Mouse (Mus musculus): ENCODE data around the gene Fbxl2. TPM values are rescaled to one million over a fixed set of nuclear protein-coding genes. Genes with fewer than 3 reads are reported as not detected.
A peak's percentile ranks its signal among the peaks of the same experiment; 100 is the strongest.

Gene Fbxl2
- total RNA-seq, 1 experiment from 2014 or later: 0.78 TPM

DNA sequence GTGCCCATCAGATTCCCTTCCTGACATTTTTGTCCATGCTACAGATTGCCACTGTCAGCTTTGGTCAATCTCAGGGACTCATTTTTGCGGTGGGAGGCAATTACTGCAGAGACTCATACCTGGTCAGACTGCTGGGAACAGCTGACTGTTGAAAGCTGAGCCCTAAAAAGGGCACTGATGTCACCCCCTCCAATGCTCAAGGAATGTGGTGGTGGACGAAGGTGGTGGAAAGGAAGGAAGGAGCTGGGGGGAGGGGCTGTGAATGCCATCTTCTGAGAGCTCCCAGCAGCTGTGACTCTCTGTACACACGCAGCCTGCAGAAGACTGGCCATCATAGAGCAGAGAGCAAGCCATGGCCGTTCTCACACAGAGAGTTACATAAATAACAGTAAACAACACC is 23.9 kb downstream of the Fbxl2 start:
- ATAC-seq (replicated peaks; ENCODE audit: low read depth, poor library complexity, severe bottlenecking): no peak

DNA sequence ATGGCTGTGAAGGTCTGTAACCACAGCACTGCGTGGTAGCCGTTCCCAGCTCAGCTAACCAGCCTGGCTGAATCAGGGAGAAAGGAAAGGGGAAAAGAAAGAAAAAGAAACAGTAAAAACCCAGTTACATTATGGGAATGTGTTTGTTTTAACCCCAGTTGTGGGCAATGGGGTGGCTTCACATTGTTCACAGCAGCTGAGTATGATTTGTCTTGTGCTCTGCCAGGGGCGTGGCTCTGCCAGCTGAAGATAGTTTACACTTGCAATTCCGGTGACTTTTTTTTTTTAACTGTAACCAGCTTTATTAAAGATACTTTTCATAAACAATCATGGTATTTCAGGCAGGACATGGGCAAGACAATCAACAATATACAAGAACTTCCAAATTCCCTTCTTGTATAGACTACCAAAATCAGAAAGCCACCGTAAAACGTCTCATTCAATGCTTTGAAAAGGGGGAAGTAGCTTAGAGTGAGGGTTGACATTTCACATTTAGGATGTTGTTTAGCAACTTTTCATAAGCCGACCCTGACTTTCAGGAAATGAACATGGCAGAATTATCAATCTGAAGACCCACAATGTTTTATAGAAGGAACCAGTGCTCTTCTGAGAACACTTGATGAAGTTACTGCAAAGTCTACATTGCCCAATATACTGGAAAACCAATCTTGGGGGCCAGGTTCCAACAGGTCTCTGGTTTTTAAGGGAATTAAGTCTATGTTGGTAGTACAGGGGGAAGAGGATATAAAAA is 26.8 kb downstream of the Fbxl2 start:
- ATAC-seq (replicated peaks; ENCODE audit: low read depth, poor library complexity, severe bottlenecking): 0 out of 2 replicates have a peak, but pooled peaks have one; percentile 4

DNA sequence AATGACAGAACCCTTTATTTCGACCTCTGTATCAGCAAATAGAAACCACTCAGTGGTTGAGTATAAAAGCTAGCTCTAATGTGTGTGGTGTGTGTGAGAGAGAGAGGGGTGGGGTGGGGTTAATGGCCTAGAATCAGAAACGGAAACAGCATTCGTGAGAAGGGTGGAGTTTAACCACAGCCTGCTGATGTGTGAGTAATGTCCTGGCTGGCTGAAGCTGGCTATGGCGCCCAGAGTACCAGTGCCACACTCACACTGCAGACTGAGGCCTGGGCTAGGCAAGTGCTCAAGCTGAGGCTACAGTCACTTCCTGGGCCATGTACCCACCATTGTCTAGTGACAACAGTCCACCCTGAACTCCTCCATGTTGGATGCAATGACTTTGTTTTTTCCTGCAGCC is 29.6 kb downstream of the Fbxl2 start:
- ATAC-seq (replicated peaks; ENCODE audit: low read depth, poor library complexity, severe bottlenecking): peak; percentile 91

GRCm38 (mm10) chr9:114015724-114016123 is 30.3 kb downstream of the Fbxl2 start:
- ATAC-seq (replicated peaks; ENCODE audit: low read depth, poor library complexity, severe bottlenecking): no peak

DNA sequence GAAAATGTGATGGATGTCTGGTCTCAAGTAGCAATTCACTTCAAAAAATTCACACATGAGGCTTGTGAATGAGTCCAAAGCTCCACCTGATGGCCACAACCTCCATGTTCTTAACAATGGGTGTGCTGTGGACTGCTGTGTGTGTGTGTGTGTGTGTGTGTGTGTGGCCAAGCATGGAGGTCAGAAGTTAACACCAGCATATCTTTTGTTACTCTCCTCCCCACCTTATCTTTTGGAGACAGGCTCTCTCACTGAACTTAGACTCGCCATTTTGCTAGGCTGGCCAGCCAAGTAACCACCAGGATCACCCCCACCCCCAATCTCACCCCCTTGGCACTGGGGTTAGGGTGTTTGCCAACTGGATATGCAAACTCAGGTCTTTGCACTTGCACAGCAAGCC is 32.0 kb downstream of the Fbxl2 start:
- no peak for ATAC-seq (replicated peaks; ENCODE audit: low read depth, poor library complexity, severe bottlenecking)

DNA sequence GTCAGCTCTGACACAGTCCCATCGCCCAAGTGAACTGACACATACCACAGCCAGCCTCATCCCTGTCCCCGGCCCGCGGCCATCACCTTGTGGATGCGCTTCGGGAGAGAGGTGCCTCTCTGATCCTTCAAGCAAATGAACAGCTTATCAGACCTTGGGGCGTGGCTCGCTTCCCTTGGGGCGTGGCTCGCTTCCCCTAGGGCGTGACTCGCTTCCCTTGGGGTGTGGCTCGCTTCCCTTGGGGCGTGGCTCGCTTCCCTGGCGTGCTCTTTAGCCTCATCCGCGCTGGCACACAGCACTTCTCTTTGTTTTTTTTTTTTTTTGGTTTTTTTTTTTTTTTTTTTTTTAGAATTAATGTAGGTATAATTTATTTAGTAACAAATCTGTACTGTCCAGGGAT is 34.8 kb downstream of the Fbxl2 start:
- 0 out of 2 replicates have a peak, but pooled peaks have one; percentile 22 for ATAC-seq (replicated peaks; ENCODE audit: low read depth, poor library complexity, severe bottlenecking)

DNA sequence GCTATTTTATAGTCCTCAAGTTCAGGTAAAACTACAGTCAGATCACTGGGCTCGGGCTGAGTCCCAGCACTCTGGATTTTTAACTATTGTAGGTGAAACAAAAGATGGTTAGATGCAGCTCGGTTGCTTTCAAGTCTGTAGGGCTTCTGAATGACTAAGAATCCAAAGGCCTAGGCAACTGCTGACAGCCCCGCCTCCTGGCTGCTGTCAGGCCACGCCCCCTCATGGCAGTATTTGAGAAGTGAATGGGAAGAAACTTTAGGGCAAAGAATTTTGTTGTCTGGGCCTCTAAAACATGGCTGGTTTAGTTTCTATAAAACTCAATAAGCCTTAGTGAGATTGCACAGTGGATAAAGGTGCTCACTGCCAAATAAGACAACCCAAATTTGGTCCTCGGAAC is 36.5 kb downstream of the Fbxl2 start:
- 0 out of 2 replicates have a peak, but pooled peaks have one; percentile 39 for ATAC-seq (replicated peaks; ENCODE audit: low read depth, poor library complexity, severe bottlenecking)

- no peak for ATAC-seq (replicated peaks; ENCODE audit: low read depth, poor library complexity, severe bottlenecking)
These were observed 38.1 kb downstream of the Fbxl2 start for GRCm38 (mm10) chr9:114007850-114008350.

- ATAC-seq (replicated peaks; ENCODE audit: low read depth, poor library complexity, severe bottlenecking): no peak
These were observed 39.2 kb downstream of the Fbxl2 start for GRCm38 (mm10) chr9:114006801-114007200.

GRCm38 (mm10) chr9:113998311-113998710 is 47.7 kb downstream of the Fbxl2 start:
- no peak for ATAC-seq (replicated peaks; ENCODE audit: low read depth, poor library complexity, severe bottlenecking)

DNA sequence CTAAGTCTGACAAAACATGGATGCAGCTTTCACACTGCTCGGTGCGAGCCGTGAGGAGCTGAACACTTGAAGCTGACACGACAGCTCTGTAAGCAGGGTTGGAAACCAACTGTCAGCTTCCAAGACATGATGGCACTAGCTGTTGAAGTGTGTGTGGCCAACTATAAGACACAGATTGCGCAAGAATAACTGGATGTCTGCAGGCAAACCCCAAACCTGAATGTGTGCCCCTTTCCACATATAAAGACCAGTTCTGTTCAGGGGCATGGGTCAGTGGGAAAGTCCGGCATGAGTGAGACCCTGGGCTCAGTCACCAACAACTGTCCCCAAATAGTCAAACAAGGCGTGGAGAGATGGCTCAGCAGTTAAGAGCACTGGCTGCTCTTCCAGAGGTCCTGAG is 53.2 kb downstream of the Fbxl2 start:
- ATAC-seq (replicated peaks; ENCODE audit: low read depth, poor library complexity, severe bottlenecking): no peak

- peak; percentile 97 for ATAC-seq (replicated peaks; ENCODE audit: low read depth, poor library complexity, severe bottlenecking)
These were observed 55.3 kb downstream of the Fbxl2 start for GRCm38 (mm10) chr9:113990547-113991248.

- no peak for ATAC-seq (replicated peaks; ENCODE audit: low read depth, poor library complexity, severe bottlenecking)
These were observed 60.9 kb downstream of the Fbxl2 start for GRCm38 (mm10) chr9:113984946-113985620.

DNA sequence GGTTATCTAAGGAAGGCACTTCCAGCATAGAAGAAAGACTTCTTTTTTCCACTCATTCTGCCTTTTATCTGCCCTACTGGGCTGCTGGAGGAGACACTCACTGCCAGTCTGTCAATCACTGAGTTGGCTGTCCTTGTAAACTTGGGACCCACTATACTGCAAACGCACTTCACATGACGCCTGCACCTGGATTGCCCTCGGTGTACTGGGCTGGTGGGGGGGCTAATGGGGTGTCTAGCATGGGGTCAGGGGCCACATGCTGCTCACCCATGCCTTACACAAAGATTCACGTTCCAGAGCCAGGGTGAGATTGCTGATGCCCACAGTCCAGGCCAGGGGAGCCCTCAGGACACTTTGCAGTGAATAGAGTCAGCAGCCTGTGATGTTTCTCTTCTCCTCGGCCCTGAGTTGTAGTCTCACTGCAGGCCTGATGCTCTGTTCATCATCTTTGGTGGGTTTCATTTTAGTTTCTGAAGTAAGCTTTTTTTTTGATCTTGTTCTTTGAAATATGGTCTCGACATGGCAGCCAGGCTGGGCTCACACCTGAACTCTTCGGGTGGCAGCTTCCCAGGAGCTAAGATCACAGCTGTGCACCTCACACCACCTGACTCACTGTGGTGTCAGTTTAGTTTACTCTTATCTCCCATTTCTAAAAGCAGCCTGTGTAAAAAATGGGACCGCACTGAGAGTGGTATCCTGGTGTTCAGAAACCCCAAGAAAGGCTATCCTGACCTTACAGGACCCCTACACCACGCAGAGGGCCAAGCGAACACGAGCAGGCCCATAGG is 62.9 kb downstream of the Fbxl2 start:
- no peak for ATAC-seq (replicated peaks; ENCODE audit: low read depth, poor library complexity, severe bottlenecking)

DNA sequence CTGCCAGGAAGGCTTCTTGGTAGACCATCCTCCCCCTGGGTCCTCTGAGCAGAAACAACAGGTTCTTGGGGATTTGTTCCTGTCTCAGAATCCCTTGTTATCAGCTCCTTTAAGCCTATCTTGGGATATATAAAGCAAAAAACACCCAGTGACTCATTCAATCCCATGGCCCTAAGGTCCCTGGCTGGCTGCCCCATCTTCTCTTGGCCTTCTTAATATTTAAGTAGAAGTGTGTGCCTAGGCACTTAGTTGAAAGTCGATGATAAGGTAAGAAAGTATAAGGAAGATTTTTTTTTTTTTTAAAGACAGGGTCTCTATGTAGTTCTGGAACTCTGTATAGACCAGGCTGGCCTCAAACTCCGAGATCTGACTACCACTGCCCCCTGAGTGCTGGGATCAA is 63.5 kb downstream of the Fbxl2 start:
- no peak for ATAC-seq (replicated peaks; ENCODE audit: low read depth, poor library complexity, severe bottlenecking)

GRCm38 (mm10) chr9:113981099-113981880 is 64.7 kb downstream of the Fbxl2 start:
- ATAC-seq (replicated peaks; ENCODE audit: low read depth, poor library complexity, severe bottlenecking): no peak; the same call in 1 of the 2 replicates

DNA sequence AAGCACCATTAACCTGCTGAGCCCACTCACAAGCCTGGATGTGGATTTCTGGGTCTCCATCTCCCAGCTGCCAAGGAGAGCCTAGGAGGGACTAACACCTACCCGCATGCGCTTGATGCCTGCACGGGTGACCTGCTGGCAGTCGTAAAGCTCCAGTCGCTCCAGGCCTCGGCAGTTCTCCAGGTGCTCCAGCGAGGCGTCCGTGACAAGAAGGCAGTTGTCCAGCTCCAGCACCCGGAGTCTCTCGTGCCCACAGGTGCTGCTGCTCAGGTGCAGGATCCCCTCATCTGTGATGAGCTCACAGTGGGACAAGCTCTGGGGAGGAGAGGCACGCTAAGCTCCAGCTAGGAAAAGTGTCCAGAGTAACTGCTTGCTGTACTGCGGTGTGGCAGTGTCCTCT is 66.6 kb downstream of the Fbxl2 start:
- no peak for ATAC-seq (replicated peaks; ENCODE audit: low read depth, poor library complexity, severe bottlenecking)

GRCm38 (mm10) chr9:113978656-113979055 is 67.3 kb downstream of the Fbxl2 start:
- ATAC-seq (replicated peaks; ENCODE audit: low read depth, poor library complexity, severe bottlenecking): peak; percentile 48; the same call in 1 of the 2 replicates

GRCm38 (mm10) chr9:113977225-113977840 is 68.7 kb downstream of the Fbxl2 start:
- ATAC-seq (replicated peaks; ENCODE audit: low read depth, poor library complexity, severe bottlenecking): no peak
